Mouse (Mus musculus) c-Kit-positive CD71-positive TER-119-negative erythroid progenitor cells, embryonic 14.5 days (primary cell): ENCODE data around the gene Sf3a2.
A peak's percentile ranks its signal among the peaks of the same experiment; 100 is the strongest.

ENCODE experiments used
- DNase-seq: peaks from one replicate; pipeline ENCODE4 v3.0.0-alpha.2; 2013; ENCODE audit warnings: low read depth

Sf3a2 gene

DNA sequence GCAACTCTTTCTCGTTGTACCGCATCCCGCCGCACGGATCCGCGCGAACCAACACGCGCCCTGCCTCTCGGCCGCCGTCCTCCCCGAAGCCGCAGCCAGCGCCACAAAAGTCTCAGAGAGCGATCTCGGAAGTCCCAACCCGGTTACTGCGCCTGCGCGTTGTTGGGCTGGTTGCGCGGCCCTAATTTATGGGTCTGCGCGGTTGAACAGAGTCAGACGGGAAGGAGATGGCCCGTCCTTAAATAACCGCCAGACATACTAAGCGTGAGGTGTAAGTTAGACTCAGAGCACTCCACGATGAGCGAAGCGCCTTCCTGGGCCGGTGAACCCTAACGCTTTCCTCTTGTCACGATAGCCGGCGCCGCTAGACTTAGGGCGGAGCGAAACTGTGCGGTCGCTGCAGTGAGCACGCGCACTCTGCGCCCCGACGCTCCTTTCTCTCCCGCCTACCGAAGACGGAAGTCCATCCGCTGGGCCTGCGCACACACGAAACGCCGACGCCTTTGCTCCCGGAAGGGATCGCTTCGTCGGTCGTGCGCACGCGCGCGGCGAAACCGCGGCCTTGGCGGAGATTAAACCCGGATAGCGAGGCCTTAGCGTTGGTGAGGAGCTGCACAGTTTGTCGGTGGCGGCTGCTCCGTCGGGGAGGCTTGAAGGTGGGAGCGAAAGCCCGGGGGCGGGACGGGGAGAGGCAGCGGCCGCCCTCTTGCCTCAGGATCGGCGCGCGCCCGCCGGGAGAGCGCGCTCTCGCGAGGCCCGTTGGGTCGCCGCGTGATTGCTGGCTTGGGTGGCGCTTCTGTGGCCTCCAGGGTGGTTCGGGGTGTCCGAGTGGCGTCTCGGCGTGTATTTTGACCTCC lies at the start of gene Sf3a2, which contains the start of gene Plekhj1:
Sf3a2 (plus strand) TSS at position 49 of the 857 bp plus-strand sequence.
Plekhj1 (minus strand) TSS at position 477 of the 857 bp plus-strand sequence.
- DNase-seq, result peak; percentile 93

GRCm38 (mm10) chr10:80748609-80749008 lies 49.4 kb upstream of the Sf3a2 start:
- peak; percentile 78 for DNase-seq

DNA sequence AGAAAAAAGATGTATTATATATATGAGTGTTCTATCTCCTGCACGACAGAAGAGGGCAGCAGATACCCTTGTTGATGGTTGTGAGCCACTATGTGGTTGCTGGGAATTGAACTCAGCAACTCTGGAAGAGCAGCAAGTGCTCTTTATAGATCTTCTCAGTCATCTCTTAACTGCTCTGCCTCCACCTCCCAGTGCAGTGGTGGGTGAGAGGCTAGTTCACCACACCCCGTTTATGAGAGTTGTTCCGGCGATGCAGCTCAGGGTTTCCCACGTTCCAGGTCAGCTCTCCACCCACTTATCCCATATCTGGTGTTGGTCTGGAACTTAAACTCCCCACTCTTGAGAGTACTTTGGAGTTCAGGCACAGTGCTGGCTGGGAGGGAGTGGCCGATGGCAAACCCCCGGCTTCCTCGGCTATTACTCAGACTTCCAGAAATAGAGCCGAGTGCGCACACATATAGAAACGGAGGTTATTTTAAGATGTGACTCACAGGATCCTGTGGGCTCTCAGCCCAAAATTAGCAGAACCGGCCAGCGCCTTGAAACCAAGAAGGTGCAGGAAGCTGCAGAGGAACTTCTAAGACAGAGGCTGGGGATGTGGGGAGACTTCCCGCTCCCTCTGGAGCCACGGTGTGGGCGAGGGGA lies 46.7 kb upstream of the Sf3a2 start:
- no peak for DNase-seq

DNA sequence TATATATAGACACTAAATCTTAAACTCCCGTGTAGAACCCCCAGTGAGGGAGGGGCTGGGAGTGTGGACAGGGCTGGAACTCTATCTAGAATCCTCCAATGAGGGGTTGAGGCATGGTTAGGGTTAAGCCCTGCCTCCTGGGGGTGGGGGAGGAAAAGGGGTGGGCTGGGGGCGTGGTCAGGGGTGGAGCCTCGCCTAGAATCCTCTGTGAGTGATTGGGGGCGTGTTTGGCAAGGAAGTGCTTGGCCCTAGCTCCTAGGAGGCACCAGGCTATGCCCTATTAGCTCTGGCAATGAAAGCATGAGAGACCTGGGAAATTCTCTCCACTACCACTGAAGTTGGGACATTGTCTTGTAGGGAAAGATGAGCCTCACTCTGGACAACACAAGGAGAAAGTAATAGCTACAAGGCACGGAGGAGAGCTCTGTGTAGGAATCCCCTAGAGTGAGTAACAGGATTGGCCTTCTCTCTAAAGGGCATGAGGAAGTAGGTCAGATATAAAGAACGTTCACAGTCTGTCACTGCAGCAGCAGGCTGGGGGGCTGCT lies 45.8 kb upstream of the Sf3a2 start:
- DNase-seq, result peak; percentile 70

DNA sequence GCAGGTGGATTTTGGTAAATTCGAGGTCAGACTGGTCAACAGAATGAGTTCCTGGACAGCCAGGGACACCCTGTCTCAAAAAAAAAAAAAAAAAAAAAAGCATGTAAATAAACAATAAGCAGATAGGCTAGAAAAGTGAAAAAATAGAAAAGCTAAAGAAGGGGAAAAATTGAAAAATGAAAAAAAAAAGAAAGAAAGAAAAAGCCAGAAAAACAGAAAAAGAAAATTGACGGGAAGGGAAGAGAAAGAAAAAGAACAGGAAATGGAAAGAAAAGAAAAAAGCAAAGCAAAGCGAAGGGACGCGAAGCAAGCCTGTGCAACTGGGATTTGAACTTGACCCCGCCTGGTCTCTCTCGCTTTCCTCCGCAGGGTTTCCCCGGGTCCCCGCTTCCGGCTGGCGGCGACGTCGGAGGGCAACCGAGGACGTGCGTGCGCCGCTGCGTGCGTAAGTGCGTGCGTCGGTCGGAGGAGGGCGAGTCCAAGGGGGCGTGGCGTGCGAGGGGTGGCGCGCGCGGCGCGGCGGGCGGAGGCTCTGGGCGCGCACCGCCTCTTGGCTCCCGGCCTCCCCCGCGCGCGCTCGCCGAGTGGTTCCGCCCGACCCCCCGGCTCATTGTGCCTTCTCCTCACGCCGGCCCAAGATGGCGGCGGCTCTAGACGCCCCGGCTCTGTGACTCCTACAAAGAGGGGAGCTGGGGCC lies 43.3 kb upstream of the Sf3a2 start, which contains the start of gene Dot1l:
Dot1l (plus strand) TSS at position 613 of the 697 bp plus-strand sequence.
- peak; percentile 91 for DNase-seq

- DNase-seq, result no peak
Measured at GRCm38 (mm10) chr10:80755291-80756015, 42.5 kb upstream of the Sf3a2 start.

- no peak for DNase-seq
Measured at GRCm38 (mm10) chr10:80756099-80756498, 41.9 kb upstream of the Sf3a2 start.

DNA sequence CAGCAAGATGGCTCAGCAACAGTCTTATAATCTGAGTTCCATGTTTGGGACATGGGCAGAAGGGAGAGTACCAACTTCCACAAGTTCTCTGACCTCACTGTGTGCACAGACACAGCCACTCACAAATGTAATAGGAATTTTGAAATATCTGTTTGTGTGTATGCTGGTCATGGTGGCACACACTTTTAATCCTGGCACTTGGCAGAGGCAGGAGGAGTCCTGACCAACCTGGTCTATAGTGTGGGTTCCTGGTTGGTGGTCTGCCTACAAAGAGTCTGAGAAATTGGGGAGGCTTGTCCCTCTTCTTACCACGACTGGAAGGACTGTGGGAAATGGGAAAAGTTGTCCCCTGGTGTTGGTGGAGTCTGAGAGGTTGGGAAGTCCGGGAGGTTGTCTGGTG lies 41.5 kb upstream of the Sf3a2 start:
- DNase-seq, result no peak

DNA sequence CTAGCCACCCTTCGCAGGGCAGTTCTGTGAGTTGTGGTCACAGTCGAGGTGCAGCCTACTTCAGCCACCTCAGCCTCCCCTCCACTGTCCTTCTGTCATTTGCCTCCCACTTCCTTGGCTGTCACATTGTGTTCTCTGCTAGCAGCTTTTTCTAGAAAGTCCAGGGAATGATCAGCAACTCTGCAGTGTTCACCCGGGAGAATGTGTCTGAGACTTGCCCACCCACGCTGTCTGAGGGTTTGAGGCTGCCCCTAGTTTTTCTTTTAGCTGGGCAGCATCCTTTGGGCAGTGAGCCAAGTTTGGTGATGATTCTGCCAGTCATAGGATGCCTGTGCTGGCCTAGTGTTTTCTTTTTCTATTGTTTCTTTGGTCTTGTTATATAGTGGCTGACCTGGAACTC lies 41.0 kb upstream of the Sf3a2 start:
- no peak for DNase-seq

GRCm38 (mm10) chr10:80757717-80758116 lies 40.3 kb upstream of the Sf3a2 start:
- peak; percentile 68 for DNase-seq

DNA sequence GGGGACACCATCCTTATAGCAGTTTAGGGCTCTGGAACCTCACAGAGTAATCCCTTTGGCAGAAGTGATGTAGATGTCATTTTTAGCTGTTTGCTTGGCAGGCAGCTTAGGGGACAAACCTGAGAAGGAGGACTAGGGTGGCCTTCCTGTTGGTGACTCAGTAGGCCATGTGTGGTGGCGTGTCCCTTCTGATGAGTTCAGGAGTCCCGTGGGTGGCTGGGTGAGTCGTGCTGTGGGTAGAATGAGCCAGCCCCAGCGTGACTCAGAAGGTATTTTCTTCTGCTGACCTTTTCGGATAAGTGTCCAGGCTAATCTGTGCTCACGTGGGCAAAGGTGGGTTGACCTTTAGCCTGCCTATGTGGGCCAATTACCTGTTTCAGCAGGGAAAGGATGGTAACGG lies 39.3 kb upstream of the Sf3a2 start:
- DNase-seq, result no peak

- no peak for DNase-seq
Measured at GRCm38 (mm10) chr10:80760596-80761524, 37.1 kb upstream of the Sf3a2 start.

DNA sequence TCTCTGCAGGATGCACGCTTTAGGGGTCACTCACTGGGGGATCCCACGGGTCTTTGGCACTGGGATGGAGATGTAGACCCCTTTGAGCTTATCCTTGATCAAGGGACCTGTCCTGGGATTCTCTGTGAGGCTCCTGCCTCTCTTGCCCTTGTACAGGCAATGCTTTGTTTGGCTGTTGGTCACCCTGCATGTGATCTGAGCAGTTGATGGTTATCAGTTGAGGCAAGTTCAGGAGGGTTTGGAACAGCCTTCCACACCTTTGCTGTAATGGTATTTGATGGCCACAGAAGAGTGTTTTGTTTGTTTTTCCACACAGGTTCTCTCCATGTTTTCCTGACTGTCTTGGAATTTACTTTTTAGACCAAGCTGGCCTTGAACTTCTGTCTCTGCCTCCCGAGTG lies 36.2 kb upstream of the Sf3a2 start:
- DNase-seq, result no peak

DNA sequence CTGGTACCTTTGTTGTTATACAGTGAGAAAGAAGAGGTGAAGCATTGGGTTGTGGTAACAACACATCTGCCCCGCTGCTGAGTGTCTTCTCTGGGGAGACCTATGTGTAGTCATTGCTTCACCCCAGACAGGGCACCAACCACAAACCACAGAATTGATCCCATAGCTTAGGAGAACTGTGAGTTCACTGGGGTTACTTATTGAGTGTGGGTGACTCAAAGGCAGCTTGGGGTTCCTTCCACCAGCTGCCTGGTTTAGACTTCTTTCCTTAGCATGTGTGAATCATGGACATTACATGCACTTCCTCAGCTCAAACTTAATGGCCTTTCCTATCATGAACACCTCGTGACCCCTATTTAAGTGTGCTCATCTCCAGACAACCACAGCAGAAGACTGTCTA lies 34.5 kb upstream of the Sf3a2 start:
- DNase-seq, result no peak

GRCm38 (mm10) chr10:80765746-80766145 lies 32.3 kb upstream of the Sf3a2 start:
- DNase-seq, result no peak

DNA sequence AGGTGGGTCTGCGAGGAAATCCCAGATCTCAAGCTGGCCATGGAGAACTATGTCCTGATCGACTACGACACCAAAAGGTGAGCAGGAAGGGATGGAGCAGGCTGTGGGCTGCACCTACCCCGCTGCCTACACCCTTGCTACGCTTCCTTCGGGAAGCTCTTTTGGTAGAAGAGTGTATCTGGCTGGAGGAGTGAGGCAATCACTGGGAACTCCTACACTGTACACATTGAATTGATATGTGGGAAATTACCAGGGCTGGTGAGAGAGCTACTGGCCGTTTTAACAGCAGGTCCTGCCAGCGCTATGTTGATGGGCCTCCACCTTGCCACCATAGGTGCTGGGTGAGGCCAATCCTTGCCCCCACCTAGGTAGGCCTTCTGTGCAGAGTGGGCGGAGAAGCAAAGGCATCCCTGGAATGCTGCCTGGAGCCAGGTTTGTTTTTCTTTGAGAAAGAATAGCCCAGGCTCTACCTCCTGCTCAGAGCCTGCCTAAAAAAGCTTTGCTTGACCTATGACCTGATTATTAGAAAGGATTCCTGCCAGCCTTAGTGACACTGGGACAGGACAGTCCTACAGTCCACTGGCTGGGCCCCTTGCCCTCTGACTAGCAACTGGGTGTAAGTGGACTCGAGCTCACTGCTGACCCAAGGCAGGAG lies 31.7 kb upstream of the Sf3a2 start:
- no peak for DNase-seq

DNA sequence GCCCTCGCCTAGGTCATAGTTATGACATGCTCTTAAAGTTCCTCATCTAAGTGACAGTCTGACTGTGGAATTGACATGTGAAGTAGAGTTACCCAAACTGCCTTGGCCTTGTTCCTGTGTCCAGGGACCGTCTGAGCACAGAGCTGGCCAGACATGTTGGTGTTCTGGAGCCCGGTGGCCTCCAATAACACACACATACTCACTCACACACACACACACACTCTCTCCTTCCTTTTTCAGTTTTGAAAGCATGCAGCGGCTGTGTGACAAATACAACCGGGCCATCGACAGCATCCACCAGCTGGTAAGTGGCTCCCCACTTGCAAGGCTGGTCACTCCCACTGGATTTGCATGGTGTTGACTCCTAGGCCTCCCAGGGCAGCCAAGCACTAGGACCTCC lies 29.6 kb upstream of the Sf3a2 start:
- no peak for DNase-seq

DNA sequence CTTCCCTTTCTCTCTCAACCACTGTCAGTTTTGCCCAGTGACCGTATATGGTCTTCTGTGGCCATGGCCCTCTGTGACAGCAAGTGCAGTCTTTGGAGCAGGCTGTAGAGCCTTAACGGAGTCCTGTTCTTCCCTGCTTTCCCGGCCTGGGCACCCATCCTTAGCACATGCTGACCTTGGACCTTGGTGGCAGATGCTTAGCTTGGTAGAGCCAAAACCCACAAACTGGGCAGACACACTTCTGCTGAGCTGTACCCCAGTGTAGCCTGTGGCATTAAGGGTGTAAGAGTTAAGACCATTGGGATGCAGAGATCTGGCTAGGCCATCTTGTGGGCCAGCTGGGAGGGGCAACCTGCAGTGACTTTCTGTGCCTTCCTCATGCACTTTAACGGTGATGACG lies 24.2 kb upstream of the Sf3a2 start:
- DNase-seq, result no peak

- peak; percentile 72 for DNase-seq
Measured at GRCm38 (mm10) chr10:80774549-80774948, 23.4 kb upstream of the Sf3a2 start.

- no peak for DNase-seq
Measured at GRCm38 (mm10) chr10:80774981-80775380, 23.0 kb upstream of the Sf3a2 start.
